Mouse (Mus musculus) thymus, adult 2 months (tissue): ENCODE results near the gene Zfp276.

Source experiments
- CTCF ChIP-seq: fragments of 200-500 bp; IDR thresholded peaks from 2 replicates; pipeline ENCODE4 v1.5.1; 2012; ENCODE audit warnings: mild to moderate bottlenecking, control low read depth, low read length, moderate library complexity, borderline replicate concordance; ENCODE audit not compliant: control insufficient read depth, poor library complexity, insufficient read depth; ENCODE audit errors: extremely low read depth
- POLR2A ChIP-seq: fragments of 200-500 bp; IDR thresholded peaks from 2 replicates; pipeline ENCODE4 v1.6.1; 2012; ENCODE audit warnings: mild to moderate bottlenecking, low read length, control low read depth, moderate library complexity; ENCODE audit not compliant: control insufficient read depth, poor library complexity, insufficient read depth; ENCODE audit errors: extremely low read depth

GRCm38 (mm10) chr8:123235520-123236497 lies 18.2 kb upstream of the Zfp276 start, which contains the start of gene Spata2l:
- TF ChIP-seq POLR2A (peak; percentile 70), CTCF (peak; percentile 35; the same call in 1 of the 2 replicates)
